Mouse (Mus musculus) right cerebral cortex, adult 2 months (tissue): ENCODE measurements at regions not wholly inside any gene's neighbourhood (a gene's known extent, or its start where the extent isn't known, plus 50 kb on each side); places are given as distances from the start of the nearest gene placed in this dataset.

Source experiments
- DNase-seq, 2 experiments: peaks; one replicate each; pipeline ENCODE4 v3.0.0; 2021 to 2022; ENCODE audit warnings: low spot score in 2 of 2

DNA sequence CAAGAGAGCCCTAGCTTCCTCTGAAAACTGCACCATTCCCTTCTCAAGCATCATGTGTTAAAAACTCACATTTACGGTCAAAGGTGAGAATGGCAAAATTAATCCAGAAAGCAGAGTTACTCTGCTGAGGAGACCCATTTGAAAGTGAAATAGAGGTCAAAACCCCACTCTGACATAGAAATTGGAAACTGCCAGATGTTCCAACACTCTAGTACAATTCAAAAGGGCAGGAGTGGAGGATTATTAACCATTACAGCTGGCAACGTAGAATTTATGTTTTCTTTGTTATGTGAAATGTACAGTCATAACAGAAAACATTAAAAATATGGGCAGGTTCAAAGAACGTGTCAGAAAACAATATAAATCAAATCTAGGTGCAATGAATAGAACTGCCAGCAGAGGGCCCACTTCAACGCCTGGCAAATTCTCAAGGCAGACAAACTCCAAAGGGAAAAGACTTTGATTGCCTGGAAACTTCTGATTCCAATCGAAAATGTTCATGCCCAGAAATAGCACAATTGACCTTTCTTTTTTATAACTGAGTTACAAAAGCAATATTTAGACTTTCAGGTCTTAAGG is 54.2 kb upstream of the Rfpl4b start:
- peak; percentile 68 to 84 for DNase-seq

DNA sequence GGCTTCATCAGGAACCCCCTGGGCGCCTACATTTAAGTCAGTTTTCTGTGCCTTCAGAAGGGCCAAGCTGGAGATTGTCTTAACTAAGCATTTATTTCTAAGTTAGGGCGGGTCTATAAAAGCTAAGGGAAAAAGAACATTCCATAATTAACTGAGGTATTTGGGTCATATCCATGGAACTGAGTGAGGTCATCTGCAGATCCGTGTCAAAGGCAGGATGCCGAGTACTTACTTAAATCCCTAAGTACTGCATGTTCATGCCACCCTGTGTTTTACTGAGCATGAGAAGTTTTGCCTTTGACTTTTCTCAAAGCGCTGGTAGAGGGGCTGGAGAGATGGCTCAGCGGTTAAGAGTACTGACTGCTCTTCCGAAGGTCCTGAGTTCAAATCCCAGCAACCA is 57.7 kb upstream of the Rfpl4b start:
- DNase-seq = no peak

DNA sequence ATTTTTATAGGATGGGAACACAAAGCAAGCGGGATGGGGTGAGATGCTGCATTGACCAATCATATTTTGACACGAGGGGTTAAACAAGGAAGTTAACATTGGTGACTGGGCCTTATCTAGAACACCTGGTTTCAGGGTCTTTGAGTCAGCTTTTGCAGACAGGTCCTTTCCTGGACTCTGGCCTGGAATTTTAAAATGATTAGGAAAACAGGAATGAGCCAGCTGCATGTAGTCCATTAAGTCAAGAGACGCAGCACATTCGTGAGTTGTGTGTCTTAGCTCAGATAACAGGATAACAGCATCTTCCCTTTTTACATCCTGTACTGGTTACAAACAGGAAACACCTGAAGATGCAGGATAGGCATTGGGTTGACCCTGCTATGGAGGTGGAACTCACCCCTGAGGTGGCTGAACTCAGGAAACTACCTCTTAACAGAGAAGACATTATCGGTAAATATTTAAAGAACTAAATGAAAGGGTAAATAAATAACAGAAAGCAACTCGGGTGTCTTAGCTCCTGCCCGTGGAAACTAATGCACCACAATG is 59.1 kb upstream of the Rfpl4b start:
- DNase-seq = no peak

DNA sequence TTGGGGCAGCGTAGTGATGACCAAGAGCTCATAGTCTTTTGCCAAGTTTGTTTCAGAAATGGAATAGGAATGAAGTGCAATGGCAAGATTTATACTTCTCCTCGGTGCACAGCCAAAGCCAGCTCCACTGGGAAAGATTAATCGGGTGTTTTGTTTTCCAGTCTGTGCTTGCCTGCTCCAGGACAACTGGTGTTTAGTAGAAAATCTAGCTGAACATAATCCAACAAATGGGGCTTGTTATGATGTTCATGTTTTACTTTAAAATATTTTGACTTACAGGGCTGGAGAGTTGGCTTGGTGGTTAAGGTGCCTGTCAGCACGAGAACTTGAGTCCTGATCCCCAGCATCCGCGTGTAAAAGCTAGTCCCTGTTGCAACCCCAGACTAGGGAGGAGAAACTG is 60.6 kb upstream of the Rfpl4b start:
- no peak for DNase-seq

DNA sequence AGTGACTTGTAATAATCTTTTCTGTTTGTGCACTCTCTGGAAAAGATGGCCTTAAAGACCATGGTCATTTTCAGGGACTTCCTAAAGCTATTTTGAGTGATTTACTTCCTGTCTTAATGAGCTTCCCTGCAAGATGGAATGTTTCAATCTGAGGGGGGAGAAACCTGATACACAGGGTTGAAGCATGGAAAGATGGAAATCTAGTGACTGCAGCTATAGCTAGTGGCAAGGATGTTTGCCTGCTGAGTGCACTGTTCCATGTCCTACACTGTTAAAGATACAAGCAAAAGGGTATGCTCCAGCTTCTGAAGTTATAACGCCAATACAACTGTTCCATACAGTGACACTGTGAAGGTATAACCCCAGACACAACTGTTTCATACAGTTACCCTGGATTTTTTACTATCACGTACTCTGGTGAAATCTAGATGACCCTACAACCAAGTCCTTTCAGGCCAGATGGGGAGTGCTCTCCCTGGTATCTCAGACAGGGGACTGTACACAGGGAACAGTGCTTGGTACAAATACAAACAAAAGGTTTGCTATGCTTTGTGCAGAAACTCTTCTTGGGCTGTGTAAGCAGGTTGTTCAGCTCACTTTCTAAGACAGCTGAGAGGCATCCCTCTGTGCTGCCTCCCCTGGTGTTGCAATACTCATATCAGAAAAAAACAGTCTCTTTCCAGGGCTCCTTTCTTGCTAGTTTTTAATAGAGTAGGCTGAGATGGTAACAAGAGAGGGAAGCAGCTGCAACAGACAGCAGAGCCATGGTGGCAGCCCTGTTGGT is 62.4 kb upstream of the Rfpl4b start:
- no peak for DNase-seq

DNA sequence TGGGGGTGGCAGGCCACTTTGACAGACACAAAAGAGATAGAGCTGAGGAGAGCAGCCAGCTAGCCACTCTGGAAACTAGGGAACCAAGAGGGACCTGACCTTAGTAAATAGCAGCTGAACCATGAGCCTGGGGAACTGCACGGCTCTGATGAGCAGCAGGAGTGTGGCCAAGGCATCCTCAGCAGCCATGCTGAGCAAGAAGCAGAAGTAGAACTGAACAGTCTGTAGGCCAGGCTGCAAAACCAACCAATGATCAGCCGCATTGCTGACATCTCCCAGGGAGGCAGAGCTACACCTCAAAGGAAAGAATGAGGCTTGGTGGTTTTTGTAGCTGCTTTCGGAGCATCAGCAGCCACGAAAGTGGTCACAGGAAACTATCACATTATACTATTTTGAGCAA is 63.1 kb upstream of the Rfpl4b start:
- DNase-seq = no peak

DNA sequence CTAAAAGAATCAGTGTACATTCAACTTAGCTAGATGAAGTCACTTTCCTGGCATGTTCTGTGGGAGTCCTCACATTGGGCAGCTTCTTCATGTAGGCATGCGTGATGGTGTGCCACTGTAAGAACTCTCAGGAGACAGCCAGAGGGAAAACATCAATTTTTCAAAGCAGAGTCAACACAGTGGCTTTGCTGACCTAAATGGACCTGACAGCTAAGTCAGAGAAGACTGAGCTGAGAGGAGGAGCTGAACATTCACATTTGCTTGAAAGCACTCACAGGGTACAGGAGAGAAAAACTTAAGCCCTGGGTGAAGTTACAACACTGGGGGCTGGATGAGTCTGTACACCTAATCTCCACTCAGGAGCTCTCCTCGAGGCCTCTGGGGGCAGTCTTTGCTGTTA is 64.9 kb upstream of the Rfpl4b start:
- DNase-seq = no peak

DNA sequence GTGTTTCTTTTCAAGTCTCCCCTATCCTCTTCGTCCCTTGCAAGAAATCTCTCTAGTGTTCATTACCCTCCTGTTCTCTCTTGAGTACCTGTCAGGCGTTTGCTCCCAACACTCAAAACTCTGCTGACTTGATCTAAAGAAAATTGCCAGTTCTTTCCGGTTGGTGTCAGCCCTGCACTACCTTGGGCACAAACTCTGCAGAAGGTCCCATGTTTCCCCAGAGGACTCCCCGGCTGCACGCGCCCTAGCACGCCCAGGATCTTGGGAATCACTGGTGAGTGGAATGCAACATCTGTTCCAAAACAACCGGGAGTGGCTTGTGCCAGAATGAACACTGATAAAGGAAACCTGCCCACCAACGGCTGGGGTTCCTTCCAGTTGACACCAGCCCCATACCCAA is 66.3 kb upstream of the Rfpl4b start:
- no peak for DNase-seq

DNA sequence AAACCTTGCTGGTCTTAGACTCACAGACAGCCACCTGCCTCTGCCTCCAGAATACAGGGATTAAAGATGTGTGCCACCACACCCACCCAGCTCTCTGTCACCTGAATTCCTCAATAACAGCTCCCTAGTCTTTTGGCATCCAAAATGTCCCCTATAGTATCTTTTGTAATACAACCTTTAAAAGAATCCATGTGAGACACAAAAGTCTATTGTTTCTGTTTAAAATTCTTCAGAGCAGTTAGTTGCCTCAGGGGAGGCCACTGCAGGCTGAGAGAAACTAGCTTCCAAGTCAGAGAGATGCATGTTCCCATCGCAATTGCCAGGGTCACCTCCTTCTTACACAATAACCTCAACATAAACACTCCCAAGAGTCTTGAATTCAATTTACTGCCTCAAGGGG is 70.6 kb upstream of the Lama4 start:
- DNase-seq = no peak

DNA sequence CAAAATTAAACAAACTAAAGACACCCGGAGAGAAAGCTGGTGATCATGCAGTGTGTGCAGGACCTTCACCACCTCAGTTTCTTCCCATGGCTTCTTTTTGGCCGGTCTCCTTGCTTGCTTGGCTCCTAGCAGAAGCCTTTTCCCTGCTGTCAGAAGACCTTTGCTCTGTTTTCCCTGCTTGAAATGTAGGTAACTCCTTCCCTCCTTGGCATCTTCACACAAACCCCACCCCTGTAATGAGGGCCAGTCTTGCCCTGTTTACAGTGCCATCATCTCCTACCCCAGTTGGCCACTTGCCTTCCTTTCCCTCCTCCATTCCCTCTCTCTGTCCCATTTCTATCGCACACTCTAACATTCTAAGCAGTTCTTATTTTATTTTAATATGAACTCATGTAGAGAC is 69.7 kb upstream of the Lama4 start:
- no peak for DNase-seq

DNA sequence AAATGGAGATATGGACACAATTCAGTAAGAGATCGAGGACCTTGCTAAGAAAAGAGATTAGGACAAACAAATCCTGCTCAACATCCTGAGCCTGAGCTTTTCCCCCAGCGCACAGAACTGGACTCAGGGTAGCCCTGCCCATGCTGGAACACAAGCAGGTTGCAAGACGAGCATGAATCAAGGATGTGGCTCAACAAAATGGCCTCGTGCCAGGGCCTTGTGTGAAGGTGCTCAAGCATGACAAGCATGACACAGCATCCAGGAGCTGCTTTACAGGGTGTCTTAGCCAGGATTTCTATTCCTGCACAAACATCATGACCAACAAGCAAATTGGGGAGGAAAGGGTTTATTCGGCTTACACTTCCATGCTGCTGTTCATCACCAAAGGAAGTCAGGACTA is 67.7 kb upstream of the Lama4 start:
- DNase-seq = peak in 1 of 2 experiments; percentile 22

DNA sequence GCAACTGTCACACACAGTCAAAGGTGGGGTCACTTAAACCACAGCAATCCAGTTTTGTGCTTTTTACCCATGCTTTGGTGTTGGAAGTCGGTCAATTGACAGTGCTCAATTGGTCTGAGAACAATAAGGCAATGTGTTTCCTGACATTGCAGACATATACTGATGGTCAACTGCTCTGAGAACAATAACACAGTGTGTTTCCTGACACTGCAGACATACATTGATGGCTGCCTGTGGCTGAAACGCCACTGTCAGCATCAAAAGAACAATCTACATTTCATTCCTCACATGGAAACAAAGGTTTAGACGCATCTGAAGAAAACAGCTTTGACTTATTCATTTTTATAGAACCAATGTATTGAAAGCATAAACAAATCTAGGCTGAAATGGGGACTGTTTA is 59.2 kb upstream of the Lama4 start:
- no peak for DNase-seq

DNA sequence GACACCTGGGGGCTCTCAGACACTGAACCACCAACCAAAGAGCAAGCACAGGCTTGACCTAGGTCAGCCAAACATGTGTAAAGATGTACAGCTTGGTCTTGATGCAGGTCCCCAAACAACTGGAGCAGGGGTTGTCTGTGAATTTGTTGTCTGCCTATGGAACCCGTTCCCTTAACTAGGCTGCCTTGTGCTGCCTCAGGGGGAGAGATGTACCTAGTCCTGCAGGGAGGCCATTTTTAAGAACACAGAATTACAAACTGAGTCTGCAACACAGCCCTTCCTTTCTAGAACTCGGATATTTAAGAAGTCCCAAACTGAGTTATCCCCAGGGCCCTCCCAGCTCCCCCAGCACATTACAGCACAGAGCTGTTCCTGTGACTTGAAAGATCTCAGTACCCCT is 57.5 kb upstream of the Lama4 start:
- peak in 1 of 2 experiments; percentile 14 for DNase-seq

DNA sequence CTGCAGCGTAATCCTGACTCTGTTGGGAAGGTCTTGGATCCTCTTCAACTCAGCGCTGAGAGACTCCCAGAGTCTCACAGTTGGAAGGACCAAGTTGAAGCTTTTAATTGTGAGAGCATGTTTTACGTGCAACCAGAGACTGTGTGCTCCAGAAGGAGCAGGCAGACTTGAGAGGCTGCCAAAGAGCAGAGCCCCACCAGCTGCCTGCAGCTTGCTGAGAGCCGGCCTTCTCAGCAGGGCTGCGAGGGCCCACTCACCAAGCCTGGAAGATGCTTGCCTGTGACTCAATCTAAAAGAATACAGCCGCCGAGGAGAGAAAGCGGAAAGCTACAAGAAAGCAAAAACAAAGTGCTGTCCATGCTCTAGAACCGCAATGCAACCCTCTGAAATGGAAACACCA is 57.0 kb upstream of the Lama4 start:
- DNase-seq = peak; percentile 79 to 81

DNA sequence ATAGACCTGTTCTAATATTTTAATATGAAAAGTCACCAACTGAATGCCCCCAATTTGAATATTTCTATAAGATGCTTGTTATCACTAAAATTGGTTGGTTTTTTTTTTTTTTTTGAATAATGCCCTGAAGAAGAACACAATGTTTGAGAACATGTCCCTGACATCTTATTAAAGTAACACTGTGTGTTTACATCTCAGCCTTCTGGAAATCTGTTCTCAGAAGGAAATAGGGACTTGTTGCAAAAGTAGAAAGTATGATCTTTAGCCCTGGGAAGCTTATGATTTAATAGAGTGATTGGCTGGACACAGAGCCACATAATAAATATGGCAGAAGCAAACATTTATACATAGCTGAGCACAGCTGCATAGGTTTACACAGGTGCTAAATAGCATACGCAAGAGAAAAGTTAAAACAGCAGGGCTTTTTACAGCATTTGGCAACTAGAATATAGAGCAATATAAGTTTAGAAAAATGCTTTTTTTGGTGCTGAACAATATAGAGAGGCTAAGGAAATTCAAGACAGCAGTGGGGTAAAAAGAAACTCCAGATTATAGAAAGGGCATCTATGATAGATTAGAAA is 56.1 kb upstream of the Lama4 start:
- no peak for DNase-seq

DNA sequence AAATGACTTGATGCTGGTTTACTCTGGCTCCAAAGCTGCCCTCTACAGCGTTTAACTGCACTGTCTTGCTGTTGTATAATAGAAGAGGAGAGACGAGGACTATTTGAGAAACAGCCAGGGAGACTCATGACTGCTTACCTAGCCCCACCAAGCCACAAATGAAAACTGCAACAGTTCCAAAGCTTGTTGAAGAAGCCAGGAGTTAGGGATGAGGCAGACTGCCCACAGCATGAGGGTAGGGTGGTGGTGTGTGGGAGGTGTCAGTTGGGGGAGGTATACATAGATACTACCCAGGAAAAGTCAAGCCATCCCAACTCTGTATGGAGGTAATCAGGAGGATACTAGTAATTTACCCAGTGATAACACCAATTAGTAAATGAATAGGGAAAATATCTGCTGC is 55.5 kb upstream of the Lama4 start:
- DNase-seq = peak; percentile 31 to 39

DNA sequence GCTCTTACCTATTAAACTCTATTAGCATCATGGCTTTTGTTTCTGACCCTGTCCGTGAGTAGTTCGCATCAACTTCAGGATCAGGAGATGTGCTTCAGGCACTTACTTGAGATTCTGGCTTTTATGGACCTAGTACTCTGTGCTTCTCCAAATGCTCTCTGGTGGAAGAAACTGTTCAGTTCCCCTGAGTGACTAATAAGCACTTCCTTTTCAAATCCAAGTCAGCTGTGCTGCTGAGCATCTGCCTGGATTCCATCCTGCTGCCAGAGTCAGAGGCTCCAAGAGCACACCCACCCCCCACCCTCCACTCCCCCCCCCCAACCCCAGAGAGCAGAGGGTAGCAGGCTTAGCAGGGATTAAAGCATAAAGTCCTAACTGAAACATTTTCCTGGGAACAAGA is 52.3 kb upstream of the Lama4 start:
- no peak for DNase-seq
